Mouse (Mus musculus) liver, embryonic 14.5 days (tissue): ENCODE results near the gene Ift122. TPM values are rescaled to one million over a fixed set of nuclear protein-coding genes. Genes with fewer than 3 reads are reported as not detected.

Source experiments
- ATAC-seq: fragments of 200-750 bp; cut with Nextera tagmentation; 2 replicates; pipeline ENCODE4 v1.8.0; 2017; ENCODE audit warnings: moderate number of reproducible peaks, mild to moderate bottlenecking, moderate library complexity; ENCODE audit not compliant: insufficient read depth
- DNase-seq, 3 experiments: peaks; one replicate each; pipeline ENCODE4 v3.0.0-alpha.2; 2012 to 2013; ENCODE audit warnings: low read depth in 3 of 3, low spot score in 3 of 3
- H3K27ac ChIP-seq: fragments of 300-500 bp; sonication (generic); 2 replicates; pipeline ENCODE4 v1.5.1; 2014; ENCODE audit warnings: moderate library complexity, mild to moderate bottlenecking, control low read depth, inconsistent platforms
- H3K27me3 ChIP-seq: fragments of 300-500 bp; sonication (generic); 2 replicates; pipeline ENCODE4 v1.6.1; 2014; ENCODE audit warnings: mild to moderate bottlenecking, low read length, moderate library complexity; ENCODE audit not compliant: control insufficient read depth, insufficient read depth
- H3K36me3 ChIP-seq: fragments of 300-500 bp; sonication (generic); replicated peaks from 2 replicates; pipeline ENCODE4 v1.6.1; 2014; ENCODE audit warnings: low read depth; ENCODE audit not compliant: control insufficient read depth, insufficient read depth
- H3K4me1 ChIP-seq, 2 experiments: fragments of 200-500 bp in 1 of 2; fragments of 300-500 bp in 1 of 2; sonication (generic) in 1 of 2; replicated peaks; 2 replicates each; pipeline ENCODE4 v1.6.1; 2012 to 2014; ENCODE audit warnings: antibody characterized with exemption in 1 of 2, inconsistent platforms in 1 of 2, low read length in 1 of 2; ENCODE audit not compliant: control insufficient read depth in 2 of 2, insufficient read depth in 2 of 2
- H3K4me2 ChIP-seq: fragments of 300-500 bp; sonication (generic); 2 replicates; pipeline ENCODE4 v1.6.1; 2014; ENCODE audit warnings: low read depth, mild to moderate bottlenecking, control low read depth, moderate library complexity
- H3K4me3 ChIP-seq, 2 experiments: fragments of 200-500 bp in 1 of 2; fragments of 300-500 bp in 1 of 2; sonication (generic) in 1 of 2; 2 replicates each; pipeline ENCODE4 v1.5.1; 2012 to 2014; ENCODE audit warnings: low read depth in 2 of 2, low read length in 2 of 2, mild to moderate bottlenecking in 2 of 2, control low read depth in 1 of 2, inconsistent platforms in 1 of 2, moderate library complexity in 1 of 2; ENCODE audit not compliant: insufficient read depth in 1 of 2
- H3K9ac ChIP-seq: fragments of 300-500 bp; sonication (generic); replicated peaks from 2 replicates; pipeline ENCODE4 v1.6.1; 2014; ENCODE audit warnings: mild to moderate bottlenecking, control low read depth, moderate library complexity
- H3K9me3 ChIP-seq: fragments of 300-500 bp; sonication (generic); 2 replicates; pipeline ENCODE4 v1.6.1; 2016; ENCODE audit warnings: low read length, mixed read lengths; ENCODE audit not compliant: control insufficient read depth
- CTCF ChIP-seq: IDR thresholded peaks from 2 replicates; pipeline ENCODE4 v1.5.1; 2016; ENCODE audit warnings: antibody characterized with exemption, low read depth, control low read depth
- EP300 ChIP-seq: IDR thresholded peaks from 2 replicates; pipeline ENCODE4 v1.6.1; 2016; ENCODE audit warnings: antibody characterized with exemption, low read depth
- WGBS: fragments of 180-500 bp; shearing (Covaris S2); extraction: QIAGEN DNeasy Blood & Tissue Kit; methylation state at CpG from one replicate; pipeline ENCODE4 v1.1.7; 2014; ENCODE audit not compliant: insufficient replicate concordance; 5-methylcytosine and 5-hydroxymethylcytosine counted together
- polyA plus RNA-seq, 2 experiments: library from polyadenylated mRNA; depleted of rRNA in 1 of 2; stranded (reverse) in 1 of 2; unstranded in 1 of 2; fragments of >200 nt; fragmentation: Nextera tagmentation in 1 of 2; extraction: Ambion mirVana in 1 of 2; gene quantifications; 2 replicates each; pipeline versions ENCODE4 v1.2.1 to v1.2.3; 2012 to 2014

The Ift122 gene
- polyA plus RNA-seq, 2 experiments = 1.7 to 1.9 TPM

DNA sequence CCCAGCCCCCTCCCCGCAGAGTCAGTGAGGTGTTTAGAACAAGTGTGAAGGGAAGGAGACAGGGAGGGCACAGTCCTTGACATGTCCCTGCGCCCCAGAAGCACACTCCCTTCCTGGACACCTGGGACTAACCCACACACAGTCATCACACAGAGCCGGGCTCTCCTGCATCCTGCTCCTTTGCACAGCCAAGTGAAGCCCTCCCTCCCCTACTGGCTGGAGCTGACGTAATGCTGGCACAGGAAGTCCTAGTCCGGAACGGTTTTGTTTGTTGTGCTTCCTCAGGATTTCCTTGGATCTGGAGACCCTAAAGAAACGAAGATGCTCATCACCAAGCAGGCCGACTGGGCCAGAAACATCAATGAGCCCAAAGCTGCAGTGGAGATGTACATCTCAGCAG, 56.7 kb downstream of the Ift122 start:
- no peaks in the 10 kb centered on the region for H3K27me3 ChIP-seq
- no peak for DNase-seq
- no peaks in the 10 kb centered on the region for H3K36me3 ChIP-seq
- H3K9me3 ChIP-seq = no peaks in the 10 kb centered on the region
- ATAC-seq = no peak
- WGBS = 23% methylated on average over 8 of the region's 8 CpGs
- no peak overlapping the region for H3K27ac ChIP-seq
- peaks cover 9 to 20% of the 10 kb centered on the region in 2 experiments; a peak in 3 of 4 replicates for H3K4me1 ChIP-seq
- no peak overlapping the region for H3K4me2 ChIP-seq
- H3K4me3 ChIP-seq = no peak overlapping the region
- H3K9ac ChIP-seq = no peak overlapping the region
- TF ChIP-seq EP300 (no peak), CTCF (no peak)

DNA sequence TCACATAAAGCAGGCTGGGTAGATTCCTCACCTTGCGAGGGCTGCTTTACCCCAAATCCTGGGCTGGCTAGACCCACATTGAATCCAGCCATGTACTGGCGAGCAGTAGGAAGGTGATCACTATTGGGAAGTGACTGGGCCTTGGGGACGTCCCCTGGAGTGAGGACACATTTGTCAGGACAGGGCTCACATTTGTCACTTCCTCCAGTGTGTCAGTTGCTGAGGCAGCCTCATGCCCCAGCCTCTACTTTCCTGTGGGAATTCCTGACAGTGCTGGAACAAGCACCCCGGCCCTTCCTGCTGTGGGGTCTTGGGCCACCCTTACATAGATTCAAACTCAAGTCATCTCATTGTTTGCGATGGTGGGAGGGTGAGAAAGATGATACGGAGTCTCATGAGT, 58.5 kb downstream of the Ift122 start:
- no peak overlapping the region for H3K4me3 ChIP-seq
- no peak for TF ChIP-seq CTCF
- no peaks in the 10 kb centered on the region for H3K9me3 ChIP-seq
- WGBS = 55% methylated on average over 6 of the region's 6 CpGs
- no peak overlapping the region for H3K9ac ChIP-seq
- DNase-seq = no peak
- H3K36me3 ChIP-seq = no peaks in the 10 kb centered on the region
- no peaks in the 10 kb centered on the region for H3K27me3 ChIP-seq
- H3K4me2 ChIP-seq = no peak overlapping the region
- peaks cover 9 to 18% of the 10 kb centered on the region in 2 experiments; a peak in 3 of 4 replicates for H3K4me1 ChIP-seq
- no peak for ATAC-seq
- no peak overlapping the region for H3K27ac ChIP-seq

DNA sequence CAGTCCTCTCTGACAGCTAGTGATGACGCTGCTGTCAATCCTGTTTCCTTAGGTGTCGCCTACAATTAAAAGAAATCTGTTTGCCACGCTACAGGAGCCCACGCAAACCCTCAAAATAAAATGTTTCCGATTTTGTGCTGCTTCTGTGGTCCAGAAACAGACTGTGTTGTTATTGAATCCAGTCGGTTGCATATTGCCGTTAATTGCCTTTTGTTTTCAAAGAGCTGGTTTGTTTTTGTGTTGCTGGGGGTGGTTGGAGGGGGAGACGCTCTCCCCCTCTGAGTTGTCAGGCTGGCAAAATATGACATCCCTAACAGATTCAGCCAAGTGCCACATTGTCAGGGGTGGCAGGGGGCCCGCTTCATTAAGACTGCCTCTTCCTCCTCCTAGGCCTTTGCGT, 60.2 kb downstream of the Ift122 start:
- TF ChIP-seq EP300 (no peak), CTCF (no peak)
- H3K27me3 ChIP-seq = no peaks in the 10 kb centered on the region
- WGBS = 73% methylated on average over 10 of the region's 10 CpGs
- H3K27ac ChIP-seq = no peak overlapping the region
- no peak overlapping the region for H3K4me2 ChIP-seq
- peaks cover 6 to 17% of the 10 kb centered on the region in 2 experiments; a peak in 3 of 4 replicates for H3K4me1 ChIP-seq
- H3K4me3 ChIP-seq = no peak overlapping the region
- DNase-seq (no peak), ATAC-seq (no peak)
- H3K9me3 ChIP-seq = no peaks in the 10 kb centered on the region
- H3K36me3 ChIP-seq = no peaks in the 10 kb centered on the region
- H3K9ac ChIP-seq = no peak overlapping the region

DNA sequence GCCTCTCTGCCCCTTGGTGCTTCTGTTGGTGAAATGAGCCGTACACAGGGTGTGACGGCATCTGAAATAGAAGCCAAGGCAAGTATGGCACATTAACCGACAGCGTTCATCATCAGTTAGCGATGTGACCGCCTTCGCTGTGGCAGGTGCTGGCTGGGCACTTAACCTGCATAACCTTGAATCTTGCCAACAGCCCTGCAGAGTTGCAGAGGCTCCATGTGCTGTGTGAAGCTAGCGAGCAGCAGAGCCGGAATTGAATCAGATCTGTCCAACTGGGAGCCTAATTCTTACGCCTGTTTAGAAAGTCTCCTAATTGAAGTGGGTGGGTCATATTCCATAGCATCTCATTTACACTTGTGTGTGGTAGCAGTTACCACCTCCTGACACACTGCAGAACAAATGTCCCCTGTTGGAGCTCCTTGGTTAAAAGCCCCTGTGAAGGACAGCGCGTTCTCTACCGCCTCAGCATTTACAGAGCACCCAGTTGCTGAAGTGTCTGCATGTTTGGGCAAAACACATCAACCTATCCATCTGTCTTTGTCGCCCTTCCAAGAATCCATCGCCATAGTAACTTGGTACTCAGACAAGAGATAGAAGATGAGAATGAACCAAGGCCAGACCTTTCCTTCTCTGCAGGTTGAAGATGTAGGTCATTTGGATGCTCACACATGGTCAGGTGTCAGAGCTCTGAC, 61.4 kb downstream of the Ift122 start:
- H3K36me3 ChIP-seq = no peaks in the 10 kb centered on the region
- WGBS = 79% methylated on average over 15 of the region's 15 CpGs
- no peak for DNase-seq

DNA sequence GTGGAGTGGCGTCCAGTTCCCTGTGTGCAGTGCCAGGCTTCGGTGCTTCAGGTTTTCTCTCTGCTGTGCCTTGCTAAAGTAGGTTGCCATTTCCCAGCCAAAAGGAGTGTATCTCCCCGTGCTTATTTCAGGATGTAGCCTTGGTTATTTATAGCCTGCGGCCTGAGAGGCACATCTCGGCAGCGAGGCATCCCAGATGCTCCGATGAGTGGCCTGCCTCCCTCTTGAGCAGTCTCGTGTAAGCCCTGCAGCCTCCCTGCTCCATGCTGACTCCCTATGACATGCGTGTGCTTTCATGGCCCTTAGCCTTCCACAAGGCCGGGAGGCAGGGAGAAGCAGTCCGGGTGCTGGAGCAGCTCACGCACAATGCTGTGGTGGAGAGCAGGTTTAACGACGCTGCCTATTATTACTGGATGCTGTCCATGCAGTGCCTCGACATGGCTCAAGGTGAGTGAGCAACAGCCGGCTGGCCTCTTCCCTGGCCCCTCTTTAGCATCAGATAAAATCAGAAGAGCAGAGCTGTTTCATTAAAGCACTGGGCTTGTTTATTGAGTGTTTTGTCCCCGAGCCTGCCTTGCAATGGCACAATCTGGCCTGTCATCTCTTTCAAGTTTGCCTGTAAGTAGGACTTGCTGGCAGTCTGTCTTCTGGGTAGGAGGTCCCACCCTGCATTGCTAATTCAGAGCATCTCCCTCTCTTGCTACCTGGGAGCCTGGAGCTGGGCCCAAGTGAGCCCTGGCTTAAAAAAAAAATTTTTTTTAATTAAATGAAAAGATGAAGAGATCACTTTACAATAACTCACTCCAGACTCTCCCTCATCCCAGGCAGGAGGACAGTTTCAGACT, 62.6 kb downstream of the Ift122 start:
- DNase-seq (no peak), ATAC-seq (no peak)
- peaks cover 0 to 3% of the 10 kb centered on the region in 2 experiments; a peak in 1 of 4 replicates for H3K4me1 ChIP-seq
- H3K4me3 ChIP-seq = no peak overlapping the region
- H3K27me3 ChIP-seq = no peaks in the 10 kb centered on the region
- no peak overlapping the region for H3K4me2 ChIP-seq
- no peaks in the 10 kb centered on the region for H3K36me3 ChIP-seq
- no peak overlapping the region for H3K27ac ChIP-seq
- WGBS = 45% methylated on average over 17 of the region's 17 CpGs
- no peaks in the 10 kb centered on the region for H3K9me3 ChIP-seq
- TF ChIP-seq EP300 (no peak), CTCF (no peak)
- no peak overlapping the region for H3K9ac ChIP-seq

More for the DNA sequence above, 61.4 kb downstream of the Ift122 start:
- Histone ChIP-seq H3K4me2 (no peak overlapping the region), H3K27ac (no peak overlapping the region), H3K4me1 (peaks cover 0 to 6% of the 10 kb centered on the region in 2 experiments; a peak in 1 of 4 replicates), H3K9me3 (no peaks in the 10 kb centered on the region), H3K4me3 (no peak overlapping the region), H3K27me3 (no peaks in the 10 kb centered on the region), H3K9ac (no peak overlapping the region)
- TF ChIP-seq EP300 (no peak), CTCF (no peak)
- no peak for ATAC-seq
